In the genomic region with DNA sequence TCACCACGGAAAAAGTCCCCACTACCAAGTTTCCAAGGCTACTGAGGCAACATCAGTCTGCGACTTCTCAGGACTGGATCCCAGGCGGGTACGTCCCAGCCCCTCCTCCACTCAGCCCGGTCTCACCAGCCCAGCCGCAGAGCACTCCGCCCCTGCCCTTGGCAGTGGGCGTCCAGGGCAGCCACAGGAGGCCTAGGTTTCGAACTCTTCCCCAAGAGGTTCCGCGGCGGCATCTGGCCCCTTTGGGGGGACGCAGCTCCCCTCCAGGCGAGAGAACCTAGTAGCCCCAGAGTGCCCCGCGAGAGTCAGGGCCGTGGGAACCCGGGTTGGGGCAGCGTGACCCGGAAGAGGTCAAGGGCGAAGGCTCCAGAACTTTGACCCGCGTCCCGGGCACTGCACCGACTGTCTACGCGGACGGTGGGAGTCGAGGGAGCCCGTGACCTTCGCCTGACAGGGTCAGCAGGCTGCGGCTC, we compare ENCODE assay signal across 9 mouse cellular contexts. TPM values are rescaled to one million over a fixed set of nuclear protein-coding genes. Genes with fewer than 3 reads are reported as not detected.
DNase-seq lines count a peak whose midpoint lies in the region; ATAC-seq lines count a peak whose summit lies in the region.
"Had no signal": no experiment of that assay in that cellular context is flagged by ENCODE, and none has a peak within 500 bp of the region (broad histone marks: within the 10 kb centered on the region; RNA-seq: fewer than 3 reads in every experiment).

No protein-coding gene starts in this region.

- WGBS in liver, embryonic 16.5 days (ENCODE audit: insufficient replicate concordance): under 1% methylated on average over 32 of the region's 32 CpGs
- WGBS in neural tube, embryonic 11.5 days: under 1% methylated on average over 30 of the region's 32 CpGs

- peak overlapping the region; percentile 92 for H3K27ac ChIP-seq in liver, embryonic 16.5 days (ENCODE audit: low read length)
- H3K27ac ChIP-seq in neural tube, embryonic 11.5 days (ENCODE audit: low read depth, low read length): peak overlapping the region; percentile 80

- ATAC-seq in activated CD4-positive, CD25-positive, alpha-beta regulatory T cell, adult 4 months: peak; percentile 26
- ATAC-seq in erythroid progenitor cell, adult 5-6 weeks (replicated peaks; ENCODE audit: low FRiP score, poor library complexity, severe bottlenecking): peak; percentile 70
- peak; percentile 70 for ATAC-seq in liver, embryonic 16.5 days (ENCODE audit: low read depth)
- peak; percentile 76 for ATAC-seq in neural tube, embryonic 11.5 days (ENCODE audit: insufficient read depth, low FRiP score, low TSS enrichment)

- H3K9me3 ChIP-seq in liver, embryonic 16.5 days (replicated peaks; ENCODE audit: control insufficient read depth, low read length): no peaks in the 10 kb centered on the region
- H3K9me3 ChIP-seq in neural tube, embryonic 11.5 days (ENCODE audit: control insufficient read depth, low read length): no peaks in the 10 kb centered on the region

- peaks cover 17% of the 10 kb centered on the region for H3K4me1 ChIP-seq in liver, embryonic 16.5 days (ENCODE audit: control insufficient read depth, low read depth, low read length)
- peaks cover 5% of the 10 kb centered on the region; the same call in 1 of the 2 replicates for H3K4me1 ChIP-seq in neural tube, embryonic 11.5 days (ENCODE audit: control insufficient read depth, insufficient read depth, low read length)

- DNase-seq in layer of hippocampus, postnatal 25 days (ENCODE audit: extremely low spot score in 1 of 2, low spot score in 1 of 2): peak; percentile 25 to 40
- no peak for DNase-seq in layer of hippocampus, adult 8-10 months (ENCODE audit: low spot score in 2 of 2)
- peak; percentile 75 for DNase-seq in induced T-regulatory cell, adult 2 months (ENCODE audit: low read depth)
- DNase-seq in neural tube, embryonic 11.5 days (ENCODE audit: low spot score): no peak
- DNase-seq in cerebellum, postnatal 25 days: no peak

- peak overlapping the region; percentile 90 for H3K9ac ChIP-seq in liver, embryonic 16.5 days (ENCODE audit: low read depth, low read length)
- H3K9ac ChIP-seq in neural tube, embryonic 11.5 days (ENCODE audit: low read length): peak overlapping the region; percentile 82

- no peaks in the 10 kb centered on the region; the same call in 1 of the 2 replicates for H3K27me3 ChIP-seq in liver, embryonic 16.5 days (ENCODE audit: control insufficient read depth, insufficient read depth, low read depth, low read length)
- peaks cover 10% of the 10 kb centered on the region; the same call in 1 of the 2 replicates for H3K27me3 ChIP-seq in neural tube, embryonic 11.5 days (ENCODE audit: control insufficient read depth, insufficient read depth, low read length)

- peak overlapping the region; percentile 82 for H3K4me3 ChIP-seq in liver, embryonic 16.5 days (ENCODE audit: low read depth, low read length)
- peak overlapping the region; percentile 80 for H3K4me3 ChIP-seq in neural tube, embryonic 11.5 days (ENCODE audit: low read depth, low read length)

- H3K4me2 ChIP-seq in liver, embryonic 16.5 days (ENCODE audit: low read depth, low read length): peak overlapping the region; percentile 95
- H3K4me2 ChIP-seq in neural tube, embryonic 11.5 days (ENCODE audit: low read depth): peak overlapping the region; percentile 85

- H3K36me3 ChIP-seq in liver, embryonic 16.5 days (ENCODE audit: control insufficient read depth, insufficient read depth): no peaks in the 10 kb centered on the region
- H3K36me3 ChIP-seq in neural tube, embryonic 11.5 days (ENCODE audit: control insufficient read depth, insufficient read depth, low read length): no peaks in the 10 kb centered on the region

RNA-seq across cellular contexts. Expression of gene Etfa, which starts 0.5 kb away (rescaled TPM):
- 10 to 100 TPM; 45.3 to 46.5 TPM for total RNA-seq in layer of hippocampus, postnatal 25 days (2021)
- total RNA-seq in layer of hippocampus, adult 8-10 months (2022): 10 to 100 TPM; 34.6 to 44.8 (median 40.8) TPM
- polyA plus RNA-seq in activated CD4-positive, CD25-positive, alpha-beta regulatory T cell, adult 4 months (2017; shearing (Covaris generic)): 100 to 1,000 TPM; 148 to 164 TPM
- total RNA-seq in erythroid progenitor cell, adult 5-6 weeks (2015; ENCODE audit: low replicate concordance): 54.1 and 61.6 TPM in 2 replicates
- 40.6 and 62.4 TPM in 2 replicates for total RNA-seq in erythroid progenitor cell, adult 5-6 weeks (2017; ENCODE audit: low replicate concordance)
- polyA plus RNA-seq in liver, embryonic 16.5 days (2015; fragmentation: Nextera tagmentation; extraction: Ambion mirVana): 236 and 247 TPM in 2 replicates
- polyA plus RNA-seq in neural tube, embryonic 11.5 days (2014; fragmentation: Nextera tagmentation; extraction: Ambion mirVana): 122 and 138 TPM in 2 replicates

RNA-seq across cellular contexts. Expression of gene Isl2, which starts 26.9 kb away (rescaled TPM):
- not detected for total RNA-seq in layer of hippocampus, postnatal 25 days (2021)
- under 1 TPM in 1 of 4 experiments, not detected in 3; 0.41 TPM for total RNA-seq in layer of hippocampus, adult 8-10 months (2022)
- not detected for polyA plus RNA-seq in activated CD4-positive, CD25-positive, alpha-beta regulatory T cell, adult 4 months (2017; shearing (Covaris generic))
- not detected in 2 replicates for total RNA-seq in erythroid progenitor cell, adult 5-6 weeks (2015; ENCODE audit: low replicate concordance)
- not detected in 2 replicates for total RNA-seq in erythroid progenitor cell, adult 5-6 weeks (2017; ENCODE audit: low replicate concordance)
- polyA plus RNA-seq in liver, embryonic 16.5 days (2015; fragmentation: Nextera tagmentation; extraction: Ambion mirVana): 0.06 and 0.22 TPM in 2 replicates
- 36.7 and 52.8 TPM in 2 replicates for polyA plus RNA-seq in neural tube, embryonic 11.5 days (2014; fragmentation: Nextera tagmentation; extraction: Ambion mirVana)
- polyA plus RNA-seq: gonadal fat pad, adult 2 months had no signal

Comparison
In these comparisons a context has a peak if more than half of its experiments do, and no peak if none do; other contexts are left out.
1. DNase-seq: peak in layer of hippocampus, postnatal 25 days (2 of 2) and induced T-regulatory cell, adult 2 months (single experiment); none in layer of hippocampus, adult 8-10 months (0 of 2), neural tube, embryonic 11.5 days (single experiment) and cerebellum, postnatal 25 days (0 of 2).
2. ATAC-seq: peak in every context shown above with its lines; median percentile 76 in neural tube, embryonic 11.5 days; 70 in erythroid progenitor cell, adult 5-6 weeks; 70 in liver, embryonic 16.5 days; 26 in activated CD4-positive, CD25-positive, alpha-beta regulatory T cell, adult 4 months.